Mouse (Mus musculus): ENCODE results near the gene Midn. TPM values are rescaled to one million over a fixed set of nuclear protein-coding genes. Genes with fewer than 3 reads are reported as not detected.

Midn gene
- polyA plus RNA-seq, 1 experiment from 2014 or later, result 15.7 TPM

GRCm38 (mm10) chr10:80130403-80131031 is 17.6 kb upstream of the Midn start:
- peaks cover 18% of the 10 kb centered on the region for H3K27me3 ChIP-seq (replicated peaks)
- H3K9ac ChIP-seq, result 0 out of 2 replicates have a peak overlapping the region, but pooled peaks have one; percentile 59
- no peak overlapping the region for H3K27ac ChIP-seq (replicated peaks)
- H3K4me2 ChIP-seq, result no peak overlapping the region
- H3K4me1 ChIP-seq, result peaks cover 32% of the 10 kb centered on the region
- H3K36me3 ChIP-seq, result peaks cover 81% of the 10 kb centered on the region
- no peaks in the 10 kb centered on the region for H3K9me3 ChIP-seq
- no peak overlapping the region for H3K4me3 ChIP-seq
- ATAC-seq (ENCODE audit: extremely low read depth, insufficient number of reproducible peaks, low FRiP score, low TSS enrichment), result no peak
- WGBS, result 83% methylated on average over 18 of the region's 18 CpGs

GRCm38 (mm10) chr10:80131316-80131951 is 16.6 kb upstream of the Midn start:
- WGBS, result 24% methylated on average over 55 of the region's 55 CpGs
- Histone ChIP-seq H3K4me3 (peak overlapping the region; percentile 20), H3K9me3 (no peaks in the 10 kb centered on the region), H3K9ac (peak overlapping the region; percentile 59), H3K27ac (replicated peaks) (no peak overlapping the region), H3K4me1 (peaks cover 33% of the 10 kb centered on the region), H3K36me3 (peaks cover 72% of the 10 kb centered on the region), H3K4me2 (peak overlapping the region; percentile 55), H3K27me3 (replicated peaks) (peaks cover 27% of the 10 kb centered on the region)
- ATAC-seq (ENCODE audit: extremely low read depth, insufficient number of reproducible peaks, low FRiP score, low TSS enrichment), result no peak

- no peak for ATAC-seq (ENCODE audit: extremely low read depth, insufficient number of reproducible peaks, low FRiP score, low TSS enrichment)
- peaks cover 32% of the 10 kb centered on the region for H3K27me3 ChIP-seq (replicated peaks)
- H3K9me3 ChIP-seq, result no peaks in the 10 kb centered on the region
- H3K4me3 ChIP-seq, result peak overlapping the region; percentile 20
- H3K9ac ChIP-seq, result peak overlapping the region; percentile 59
- H3K4me2 ChIP-seq, result peak overlapping the region; percentile 55
- H3K27ac ChIP-seq (replicated peaks), result no peak overlapping the region
- 45% methylated on average over 27 of the region's 27 CpGs for WGBS
- H3K36me3 ChIP-seq, result peaks cover 66% of the 10 kb centered on the region
- H3K4me1 ChIP-seq, result peaks cover 38% of the 10 kb centered on the region
These were observed 16.1 kb upstream of the Midn start for GRCm38 (mm10) chr10:80131952-80132350.

- WGBS, result 57% methylated on average over 8 of the region's 8 CpGs
- H3K9me3 ChIP-seq, result no peaks in the 10 kb centered on the region
- peaks cover 52% of the 10 kb centered on the region for H3K4me1 ChIP-seq
- H3K36me3 ChIP-seq, result peaks cover 52% of the 10 kb centered on the region
- H3K4me3 ChIP-seq, result no peak overlapping the region
- H3K27me3 ChIP-seq (replicated peaks), result peaks cover 46% of the 10 kb centered on the region
- peak overlapping the region; percentile 20; the same call in 1 of the 2 replicates for H3K9ac ChIP-seq
- no peak for ATAC-seq (ENCODE audit: extremely low read depth, insufficient number of reproducible peaks, low FRiP score, low TSS enrichment)
- H3K27ac ChIP-seq (replicated peaks), result peak overlapping the region; percentile 13; the same call in 1 of the 2 replicates
- H3K4me2 ChIP-seq, result no peak overlapping the region
These were observed 14.7 kb upstream of the Midn start for GRCm38 (mm10) chr10:80133226-80133849.

GRCm38 (mm10) chr10:80134421-80134820 is 13.7 kb upstream of the Midn start:
- Histone ChIP-seq H3K4me3 (no peak overlapping the region), H3K4me1 (peaks cover 61% of the 10 kb centered on the region), H3K36me3 (peaks cover 42% of the 10 kb centered on the region), H3K27ac (replicated peaks) (no peak overlapping the region), H3K9ac (no peak overlapping the region), H3K9me3 (no peaks in the 10 kb centered on the region), H3K4me2 (no peak overlapping the region), H3K27me3 (replicated peaks) (peaks cover 54% of the 10 kb centered on the region)
- ATAC-seq (ENCODE audit: extremely low read depth, insufficient number of reproducible peaks, low FRiP score, low TSS enrichment), result no peak
- 77% methylated on average over 9 of the region's 9 CpGs for WGBS

- peaks cover 64% of the 10 kb centered on the region for H3K4me1 ChIP-seq
These were observed 12.9 kb upstream of the Midn start for GRCm38 (mm10) chr10:80135161-80135560.

GRCm38 (mm10) chr10:80135641-80136040 is 12.4 kb upstream of the Midn start:
- Histone ChIP-seq H3K27ac (replicated peaks) (no peak overlapping the region), H3K4me3 (no peak overlapping the region), H3K27me3 (replicated peaks) (peaks cover 60% of the 10 kb centered on the region), H3K9ac (no peak overlapping the region), H3K4me2 (no peak overlapping the region), H3K4me1 (peaks cover 66% of the 10 kb centered on the region), H3K36me3 (peaks cover 29% of the 10 kb centered on the region), H3K9me3 (no peaks in the 10 kb centered on the region)
- no peak for ATAC-seq (ENCODE audit: extremely low read depth, insufficient number of reproducible peaks, low FRiP score, low TSS enrichment)
- WGBS, result 91% methylated on average over 1 of the region's 1 CpGs

More at GRCm38 (mm10) chr10:80135161-80135560, 12.9 kb upstream of the Midn start:
- 78% methylated on average over 10 of the region's 10 CpGs for WGBS
- no peak for ATAC-seq (ENCODE audit: extremely low read depth, insufficient number of reproducible peaks, low FRiP score, low TSS enrichment)
- H3K9ac ChIP-seq, result no peak overlapping the region
- peaks cover 60% of the 10 kb centered on the region for H3K27me3 ChIP-seq (replicated peaks)
- H3K4me3 ChIP-seq, result no peak overlapping the region
- H3K27ac ChIP-seq (replicated peaks), result no peak overlapping the region
- H3K36me3 ChIP-seq, result peaks cover 34% of the 10 kb centered on the region
- no peak overlapping the region for H3K4me2 ChIP-seq
- no peaks in the 10 kb centered on the region for H3K9me3 ChIP-seq

GRCm38 (mm10) chr10:80136179-80136951 is 11.7 kb upstream of the Midn start:
- no peak for ATAC-seq (ENCODE audit: extremely low read depth, insufficient number of reproducible peaks, low FRiP score, low TSS enrichment)
- Histone ChIP-seq H3K9me3 (no peaks in the 10 kb centered on the region), H3K36me3 (peaks cover 22% of the 10 kb centered on the region), H3K4me1 (peaks cover 67% of the 10 kb centered on the region), H3K27ac (replicated peaks) (no peak overlapping the region), H3K4me3 (peak overlapping the region; percentile 73), H3K27me3 (replicated peaks) (peaks cover 54% of the 10 kb centered on the region), H3K9ac (peak overlapping the region; percentile 89), H3K4me2 (peak overlapping the region; percentile 99)
- 16% methylated on average over 43 of the region's 49 CpGs for WGBS

- Histone ChIP-seq H3K9ac (peak overlapping the region; percentile 89), H3K27me3 (replicated peaks) (peaks cover 54% of the 10 kb centered on the region), H3K9me3 (no peaks in the 10 kb centered on the region), H3K36me3 (peaks cover 15% of the 10 kb centered on the region), H3K27ac (replicated peaks) (no peak overlapping the region), H3K4me1 (peaks cover 66% of the 10 kb centered on the region), H3K4me2 (peak overlapping the region; percentile 99), H3K4me3 (peak overlapping the region; percentile 73)
- ATAC-seq (ENCODE audit: extremely low read depth, insufficient number of reproducible peaks, low FRiP score, low TSS enrichment), result no peak
- 3% methylated on average over 28 of the region's 29 CpGs for WGBS
These were observed 11.0 kb upstream of the Midn start for GRCm38 (mm10) chr10:80136952-80137625.

GRCm38 (mm10) chr10:80137626-80138552 is 10.2 kb upstream of the Midn start:
- Histone ChIP-seq H3K4me2 (peak overlapping the region; percentile 99), H3K9me3 (no peaks in the 10 kb centered on the region), H3K27ac (replicated peaks) (no peak overlapping the region), H3K4me3 (peak overlapping the region; percentile 73), H3K36me3 (peaks cover 7% of the 10 kb centered on the region; the same call in 1 of the 2 replicates), H3K9ac (peak overlapping the region; percentile 89), H3K4me1 (peaks cover 67% of the 10 kb centered on the region), H3K27me3 (replicated peaks) (peaks cover 54% of the 10 kb centered on the region)
- WGBS, result 8% methylated on average over 31 of the region's 33 CpGs
- ATAC-seq (ENCODE audit: extremely low read depth, insufficient number of reproducible peaks, low FRiP score, low TSS enrichment), result no peak
